Mouse (Mus musculus) forebrain, postnatal 0 days (tissue): Measurements from ENCODE around the gene Sprr2a2. TPM values are rescaled to one million over a fixed set of nuclear protein-coding genes. Genes with fewer than 3 reads are reported as not detected.
"Not testable (repeated sequence)": the region's sequence is repeated elsewhere in the genome, so short reads cannot be mapped to it uniquely, and the experiment has no call there.

Experiments
- ATAC-seq: fragments of 200-750 bp; cut with Nextera tagmentation; 2 replicates; pipeline ENCODE4 v1.8.0; 2017; ENCODE audit warnings: mild to moderate bottlenecking, moderate library complexity
- DNase-seq: peaks from one replicate; pipeline ENCODE4 v3.0.0-alpha.2; 2015
- H3K27ac ChIP-seq: fragments of 300-500 bp; sonication (generic); 2 replicates; pipeline ENCODE4 v1.5.1; 2014; ENCODE audit warnings: low read depth, mild to moderate bottlenecking, antibody characterized with exemption, low read length, moderate library complexity, mixed read lengths
- H3K27me3 ChIP-seq: fragments of 300-500 bp; sonication (generic); 2 replicates; pipeline ENCODE4 v1.6.1; 2014; ENCODE audit warnings: mild to moderate bottlenecking, low read length, mixed read lengths; ENCODE audit not compliant: insufficient read depth
- H3K36me3 ChIP-seq: fragments of 300-500 bp; sonication (generic); 2 replicates; pipeline ENCODE4 v1.6.1; 2014; ENCODE audit warnings: mild to moderate bottlenecking, moderate library complexity; ENCODE audit not compliant: insufficient read depth
- H3K4me1 ChIP-seq: fragments of 300-500 bp; sonication (generic); 2 replicates; pipeline ENCODE4 v1.6.1; 2014; ENCODE audit warnings: antibody characterized with exemption; ENCODE audit not compliant: insufficient read depth
- H3K4me2 ChIP-seq: fragments of 300-500 bp; sonication (generic); 2 replicates; pipeline ENCODE4 v1.6.1; 2014; ENCODE audit warnings: low read depth, mild to moderate bottlenecking, moderate library complexity
- H3K4me3 ChIP-seq: fragments of 300-500 bp; sonication (generic); 2 replicates; pipeline ENCODE4 v1.5.1; 2014; ENCODE audit warnings: low read depth, low read length, mixed read lengths
- H3K9ac ChIP-seq: fragments of 300-500 bp; sonication (generic); 2 replicates; pipeline ENCODE4 v1.6.1; 2014; ENCODE audit warnings: mild to moderate bottlenecking
- H3K9me3 ChIP-seq: fragments of 300-500 bp; sonication (generic); 2 replicates; pipeline ENCODE4 v1.6.1; 2016; ENCODE audit warnings: low read length
- WGBS: fragments of 180-500 bp; shearing (Covaris S2); extraction: QIAGEN DNeasy Blood & Tissue Kit; methylation state at CpG from one replicate; pipeline ENCODE4 v1.1.7; 2014; 5-methylcytosine and 5-hydroxymethylcytosine counted together
- polyA plus RNA-seq: library from polyadenylated mRNA; unstranded; fragments of >200 nt; fragmentation: Nextera tagmentation; extraction: Ambion mirVana; gene quantifications from 2 replicates; pipeline ENCODE4 v1.2.1, GENCODE M21; 2015
- total RNA-seq: library from RNA; depleted of rRNA; stranded (reverse); fragments of >200 nt; gene quantifications from 2 replicates; pipeline ENCODE4 v1.2.3, GENCODE M21; 2014

Sprr2a2 gene
- total and polyA plus RNA-seq, 2 experiments from 2014 or later: not detected

DNA sequence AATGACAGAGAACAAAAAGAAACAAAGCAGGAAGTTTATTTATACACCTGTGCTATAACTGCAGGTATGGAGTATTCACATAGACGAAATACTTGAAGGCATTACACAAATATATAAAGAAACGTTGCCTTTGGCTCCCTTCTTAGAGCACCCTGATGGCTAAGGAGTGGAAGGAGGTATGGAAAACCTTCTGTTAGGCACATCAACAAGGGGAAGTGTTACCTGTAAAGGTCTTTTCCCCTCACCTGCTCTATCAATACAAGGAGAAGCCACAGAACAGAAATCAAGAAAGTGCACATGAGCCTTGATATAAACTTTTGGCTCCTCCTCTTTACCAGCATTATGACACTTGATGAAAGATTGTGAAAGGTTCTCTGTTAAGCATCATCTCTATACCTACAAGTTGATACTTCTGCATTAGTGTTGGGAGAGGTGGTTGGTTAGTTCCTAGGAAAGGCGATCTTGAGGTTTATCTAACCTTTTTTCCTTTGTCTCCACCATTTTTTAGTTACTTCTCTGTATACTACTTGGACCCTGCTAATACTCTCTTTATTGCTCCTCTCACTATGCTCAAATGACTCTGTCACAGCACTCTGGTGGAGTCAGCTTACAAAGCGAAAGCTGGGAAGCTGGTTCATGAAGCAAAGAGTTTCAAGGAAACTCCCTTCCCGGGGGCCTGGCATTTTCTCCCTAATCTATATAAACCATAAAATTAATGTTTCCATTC lies 20.9 kb downstream of the Sprr2a2 start:
- H3K27me3 ChIP-seq, H3K4me1 ChIP-seq, ATAC-seq, H3K27ac ChIP-seq, H3K9ac ChIP-seq, H3K4me2 ChIP-seq, DNase-seq, H3K36me3 ChIP-seq, H3K4me3 ChIP-seq, H3K9me3 ChIP-seq: not testable (repeated sequence)
- WGBS: no CpG with 5 or more reads among the region's 5 CpGs

DNA sequence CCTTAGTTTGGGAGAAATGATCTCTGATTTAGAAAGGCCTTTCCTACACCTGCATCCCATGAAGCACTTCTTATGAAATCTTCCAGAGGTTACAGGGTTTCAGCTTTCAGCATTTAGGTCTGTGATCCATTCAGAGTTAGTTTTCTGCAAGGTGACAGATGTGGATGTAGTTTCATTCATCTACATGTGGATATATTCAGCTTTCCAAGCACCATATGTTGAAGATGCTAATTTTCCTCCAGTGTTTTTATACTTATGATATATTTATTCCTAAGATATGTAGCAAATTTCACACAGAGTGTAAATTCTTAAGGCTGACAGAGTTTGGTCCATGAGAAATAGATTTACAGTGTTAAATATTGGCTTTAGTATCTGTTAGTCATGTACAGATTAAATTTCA lies 23.0 kb downstream of the Sprr2a2 start:
- not testable (repeated sequence) for H3K36me3 ChIP-seq, H3K4me2 ChIP-seq, H3K4me3 ChIP-seq, H3K9me3 ChIP-seq, H3K9ac ChIP-seq, DNase-seq, H3K27ac ChIP-seq, H3K27me3 ChIP-seq, H3K4me1 ChIP-seq
- ATAC-seq: peak; percentile 32

DNA sequence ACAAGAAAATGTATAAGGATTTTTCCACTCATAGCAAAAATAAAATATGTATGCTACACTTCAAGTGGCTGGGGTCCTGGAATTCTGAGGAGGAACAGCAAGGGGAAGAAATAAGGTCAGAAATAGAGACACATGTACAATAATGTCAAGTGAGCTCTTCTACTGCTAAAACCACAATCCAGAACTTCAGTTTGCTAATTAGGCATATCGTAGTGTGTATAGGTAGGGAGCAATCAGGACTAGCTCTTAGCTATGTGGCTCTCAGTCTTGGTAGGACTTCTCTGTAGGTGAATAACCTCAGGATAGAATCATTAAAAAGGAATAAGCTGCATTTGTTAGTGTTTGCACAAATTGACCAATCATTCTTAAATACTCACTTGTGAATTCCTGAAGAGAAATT lies 23.5 kb downstream of the Sprr2a2 start:
- not testable (repeated sequence) for H3K4me1 ChIP-seq, H3K9me3 ChIP-seq, H3K27ac ChIP-seq, H3K4me3 ChIP-seq, ATAC-seq, H3K9ac ChIP-seq, H3K27me3 ChIP-seq, H3K4me2 ChIP-seq, DNase-seq, H3K36me3 ChIP-seq
- WGBS: no CpG with 5 or more reads among the region's 1 CpGs

DNA sequence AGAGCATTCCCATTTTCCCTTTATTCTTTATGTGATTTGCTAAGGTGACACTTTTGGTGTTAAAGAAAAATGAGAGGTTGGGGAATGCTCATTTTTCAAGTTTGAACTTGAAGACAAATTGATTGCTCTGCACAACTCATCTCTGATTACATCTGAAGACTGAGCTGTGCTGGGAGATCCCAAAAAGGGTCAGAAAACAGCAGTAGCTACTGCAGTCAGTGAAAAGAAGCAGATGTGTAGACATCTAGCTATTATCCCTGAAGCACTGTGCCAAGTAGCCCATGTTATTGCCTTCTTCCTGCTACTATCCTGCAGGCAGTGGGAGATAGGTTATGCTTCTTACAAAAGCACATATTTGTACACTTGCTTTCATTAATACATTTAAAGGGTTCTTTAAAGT lies 29.1 kb downstream of the Sprr2a2 start:
- H3K27ac ChIP-seq, H3K4me2 ChIP-seq, H3K27me3 ChIP-seq, ATAC-seq, H3K36me3 ChIP-seq, DNase-seq, H3K4me3 ChIP-seq, H3K9me3 ChIP-seq, H3K9ac ChIP-seq, H3K4me1 ChIP-seq: not testable (repeated sequence)

DNA sequence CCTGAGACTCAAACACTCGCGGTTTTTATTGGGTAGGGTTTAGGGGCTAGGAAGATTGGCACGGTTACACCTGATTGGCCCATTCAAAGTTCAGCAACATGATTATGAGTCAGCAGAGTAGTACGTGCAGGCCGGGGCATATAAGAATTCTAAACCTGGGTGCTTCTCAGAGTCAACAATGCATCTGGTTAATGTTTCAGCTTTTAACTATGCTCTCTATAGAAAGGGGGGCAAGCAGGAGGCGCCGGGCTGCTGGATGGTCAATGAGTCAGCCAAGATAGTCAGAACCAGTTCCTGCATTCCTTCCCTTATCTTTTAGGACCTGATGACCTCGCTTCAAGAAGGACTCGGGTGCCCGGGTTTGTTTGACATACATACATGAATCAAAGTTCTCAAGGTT lies 30.5 kb downstream of the Sprr2a2 start:
- H3K4me2 ChIP-seq, H3K4me3 ChIP-seq, H3K9ac ChIP-seq, DNase-seq, H3K27me3 ChIP-seq, H3K4me1 ChIP-seq, H3K36me3 ChIP-seq, H3K27ac ChIP-seq, ATAC-seq, H3K9me3 ChIP-seq: not testable (repeated sequence)
- no CpG with 5 or more reads among the region's 10 CpGs for WGBS

DNA sequence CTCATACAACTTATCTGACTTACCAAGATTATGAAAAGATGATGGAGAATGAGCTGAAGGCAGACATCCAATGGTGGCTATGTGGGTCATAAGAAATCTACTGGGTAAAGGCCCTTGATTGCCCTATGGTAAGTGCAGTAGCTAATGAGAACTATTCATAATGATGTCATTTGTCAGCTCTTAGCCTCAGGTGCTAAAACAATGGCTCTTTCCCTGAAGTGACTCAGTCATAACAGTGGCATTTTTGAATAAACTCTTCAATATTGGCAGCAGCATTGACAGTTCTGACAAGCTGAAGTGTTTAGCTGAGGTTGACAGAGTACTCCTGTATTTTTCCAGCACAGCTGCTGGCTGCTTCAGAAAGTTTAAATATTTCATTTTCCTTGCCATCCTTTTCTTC lies 32.8 kb downstream of the Sprr2a2 start:
- ATAC-seq: peak; percentile 46; the same call in 1 of the 2 replicates
- not testable (repeated sequence) for H3K4me1 ChIP-seq, H3K4me2 ChIP-seq, H3K27ac ChIP-seq, H3K27me3 ChIP-seq, H3K9me3 ChIP-seq, H3K9ac ChIP-seq, DNase-seq, H3K36me3 ChIP-seq, H3K4me3 ChIP-seq

DNA sequence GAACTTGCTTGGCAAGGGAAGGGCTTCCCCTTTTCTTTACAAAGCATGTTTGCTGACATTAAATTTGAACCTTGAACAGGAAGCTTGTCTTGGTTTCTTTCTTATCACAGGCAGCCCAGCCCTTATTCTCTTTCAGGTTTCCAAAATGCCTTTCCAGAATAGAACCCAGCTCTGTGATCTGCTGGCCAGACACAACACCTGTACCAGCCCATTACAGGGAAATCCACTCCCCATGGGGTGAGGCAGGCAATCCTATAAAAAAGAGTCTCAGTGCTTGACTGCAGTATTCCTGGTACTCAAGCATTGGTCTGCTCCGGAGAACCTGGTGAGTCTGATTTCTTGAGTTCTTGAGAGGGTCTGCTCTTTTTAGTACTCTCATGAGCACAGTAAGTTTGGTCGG lies 34.7 kb downstream of the Sprr2a2 start:
- not testable (repeated sequence) for H3K9me3 ChIP-seq, H3K4me2 ChIP-seq, DNase-seq, ATAC-seq, H3K27me3 ChIP-seq, H3K4me1 ChIP-seq, H3K36me3 ChIP-seq, H3K27ac ChIP-seq, H3K4me3 ChIP-seq, H3K9ac ChIP-seq
- 92% methylated on average over 1 of the region's 2 CpGs for WGBS

DNA sequence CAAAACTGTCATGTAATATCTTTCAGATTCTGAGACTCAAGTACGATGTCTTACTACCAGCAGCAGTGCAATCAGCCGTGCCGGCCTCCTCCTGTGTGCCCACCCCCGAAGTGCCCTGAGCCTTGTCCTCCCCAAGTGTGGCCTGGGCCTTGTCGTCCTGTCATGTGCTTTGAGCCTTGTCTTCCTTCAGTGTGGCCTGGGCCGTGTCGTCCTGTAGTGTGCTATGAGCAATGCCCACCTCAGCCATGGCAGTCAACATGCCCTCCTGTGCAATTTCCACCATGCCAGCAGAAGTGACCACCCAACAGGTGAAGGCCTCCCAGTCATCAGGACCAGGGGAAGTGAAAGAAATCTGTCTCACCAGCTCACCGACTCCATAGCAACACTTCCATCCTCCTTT lies 38.1 kb downstream of the Sprr2a2 start:
- not testable (repeated sequence) for H3K27me3 ChIP-seq, H3K4me1 ChIP-seq, H3K4me2 ChIP-seq, H3K36me3 ChIP-seq, H3K4me3 ChIP-seq, DNase-seq, H3K27ac ChIP-seq, H3K9ac ChIP-seq, H3K9me3 ChIP-seq
- no CpG with 5 or more reads among the region's 8 CpGs for WGBS
- peak; percentile 7; the same call in 1 of the 2 replicates for ATAC-seq

DNA sequence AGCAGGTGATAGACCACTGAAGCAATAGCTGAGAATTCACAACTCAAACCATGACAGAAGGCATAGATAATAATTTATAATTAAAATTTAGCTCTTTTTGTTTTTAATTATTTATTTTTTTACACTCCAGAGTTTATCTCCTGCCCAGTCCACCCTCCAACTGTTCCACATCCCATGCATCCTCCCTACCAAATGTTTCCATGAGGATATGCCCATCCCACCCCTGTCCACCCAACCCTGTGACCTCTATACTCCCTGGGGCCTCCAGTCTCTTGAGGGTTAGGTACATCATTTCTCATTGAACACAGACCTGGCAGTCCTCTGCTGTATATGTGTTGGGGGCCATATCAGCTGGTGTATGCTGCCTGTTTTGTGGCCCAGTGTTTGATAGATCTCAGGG lies 42.8 kb downstream of the Sprr2a2 start:
- not testable (repeated sequence) for H3K4me1 ChIP-seq, H3K4me2 ChIP-seq, H3K27me3 ChIP-seq, H3K27ac ChIP-seq, H3K9ac ChIP-seq, H3K36me3 ChIP-seq, DNase-seq, H3K4me3 ChIP-seq, H3K9me3 ChIP-seq
- peak; percentile 32; the same call in 1 of the 2 replicates for ATAC-seq

DNA sequence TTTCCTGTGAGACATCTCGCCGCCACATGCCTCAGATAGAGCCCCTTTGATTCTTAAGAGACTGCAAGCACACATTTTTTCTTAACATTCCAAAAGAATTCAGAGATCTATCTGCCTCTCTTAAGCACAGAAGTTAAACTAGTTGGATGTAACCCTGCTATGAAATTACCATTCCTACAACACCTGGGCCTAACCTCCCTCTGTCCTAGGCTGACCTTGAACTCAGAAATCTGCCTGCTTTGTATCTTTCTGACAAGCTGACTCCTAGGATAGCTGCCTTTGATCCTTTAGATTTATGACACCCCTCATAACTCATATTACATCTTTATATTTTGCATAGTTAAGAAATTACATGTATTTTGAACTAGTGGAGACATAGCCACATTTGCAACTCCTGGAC lies 47.7 kb downstream of the Sprr2a2 start:
- not testable (repeated sequence) for H3K4me2 ChIP-seq, H3K9ac ChIP-seq, H3K27me3 ChIP-seq, H3K27ac ChIP-seq, DNase-seq, H3K36me3 ChIP-seq, H3K4me3 ChIP-seq, H3K9me3 ChIP-seq, H3K4me1 ChIP-seq, ATAC-seq
- no CpG with 5 or more reads among the region's 2 CpGs for WGBS

DNA sequence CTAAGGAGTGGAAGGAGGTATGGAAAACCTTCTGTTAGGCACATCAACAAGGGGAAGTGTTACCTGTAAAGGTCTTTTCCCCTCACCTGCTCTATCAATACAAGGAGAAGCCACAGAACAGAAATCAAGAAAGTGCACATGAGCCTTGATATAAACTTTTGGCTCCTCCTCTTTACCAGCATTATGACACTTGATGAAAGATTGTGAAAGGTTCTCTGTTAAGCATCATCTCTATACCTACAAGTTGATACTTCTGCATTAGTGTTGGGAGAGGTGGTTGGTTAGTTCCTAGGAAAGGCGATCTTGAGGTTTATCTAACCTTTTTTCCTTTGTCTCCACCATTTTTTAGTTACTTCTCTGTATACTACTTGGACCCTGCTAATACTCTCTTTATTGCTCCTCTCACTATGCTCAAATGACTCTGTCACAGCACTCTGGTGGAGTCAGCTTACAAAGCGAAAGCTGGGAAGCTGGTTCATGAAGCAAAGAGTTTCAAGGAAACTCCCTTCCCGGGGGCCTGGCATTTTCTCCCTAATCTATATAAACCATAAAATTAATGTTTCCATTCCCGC lies 55.8 kb downstream of the Sprr2a2 start:
- not testable (repeated sequence) for H3K9me3 ChIP-seq, DNase-seq, H3K4me2 ChIP-seq, H3K27ac ChIP-seq, ATAC-seq, H3K27me3 ChIP-seq, H3K36me3 ChIP-seq, H3K4me1 ChIP-seq, H3K9ac ChIP-seq, H3K4me3 ChIP-seq
- WGBS: no CpG with 5 or more reads among the region's 4 CpGs
